Mouse (Mus musculus): ENCODE measurements around the gene Brix1. TPM values are rescaled to one million over a fixed set of nuclear protein-coding genes. Genes with fewer than 3 reads are reported as not detected.
A peak's percentile ranks its signal among the peaks of the same experiment; 100 is the strongest.

Brix1 gene
- total and polyA plus RNA-seq, 3 experiments, result 25.3 to 354 (median 93.4) TPM

- TF ChIP-seq BHLHE40 (IDR thresholded peaks at IDR 0.05; ENCODE audit: low read depth, low read length), result no peak
- peak; percentile 50; the same call in 1 of the 2 replicates for TF ChIP-seq NELFE (IDR thresholded peaks at IDR 0.05; ENCODE audit: low read depth, low read length)
- no peak for TF ChIP-seq CHD2 (IDR thresholded peaks at IDR 0.05; ENCODE audit: low read length)
- TF ChIP-seq MYC (IDR thresholded peaks at IDR 0.05; ENCODE audit: low read depth, low read length), result peak; percentile 97
- peak; percentile 85 for TF ChIP-seq MAX (IDR thresholded peaks at IDR 0.05; ENCODE audit: low read length)
- no peak for TF ChIP-seq CHD1 (IDR thresholded peaks at IDR 0.05; ENCODE audit: low read depth, low read length)
- 0 out of 2 replicates have a peak, but pooled peaks have one; percentile 19 for TF ChIP-seq TBP (conservative IDR thresholded peaks at IDR 0.05; ENCODE audit: low read depth, low read length)
- peak; percentile 67 for TF ChIP-seq SIN3A (IDR thresholded peaks at IDR 0.05; ENCODE audit: low read length)
- TF ChIP-seq ZNF384 (IDR thresholded peaks at IDR 0.05; ENCODE audit: low read depth, low read length), result no peak
- no peak for TF ChIP-seq MEF2A (IDR thresholded peaks at IDR 0.05; ENCODE audit: borderline replicate concordance, low read depth, low read length)
- peak; percentile 38; the same call in 1 of the 2 replicates for TF ChIP-seq POLR2A (IDR thresholded peaks at IDR 0.05; ENCODE audit: low read depth, low read length)
- peak; percentile 12 for TF ChIP-seq RAD21 (IDR thresholded peaks at IDR 0.05; ENCODE audit: low read depth, low read length)
- TF ChIP-seq MXI1 (IDR thresholded peaks at IDR 0.05; ENCODE audit: low read depth, low read length), result peak; percentile 80; the same call in 1 of the 2 replicates
- no peak for TF ChIP-seq EP300 (IDR thresholded peaks at IDR 0.05; ENCODE audit: low read length)
- peak in 1 of 2 experiments; percentile 55; a peak in 2 of 4 replicates for TF ChIP-seq CTCF (conservative IDR thresholded peaks at IDR 0.05 in 1 of 2, IDR thresholded peaks at IDR 0.05 in 1 of 2; ENCODE audit: low read depth in 2 of 2, low read length in 2 of 2)
- no peak for TF ChIP-seq KAT2A (IDR thresholded peaks at IDR 0.05; ENCODE audit: insufficient replicate concordance, low read length)
- no peak for TF ChIP-seq POLR2AphosphoS2 (IDR thresholded peaks at IDR 0.05; ENCODE audit: low read depth, low read length)
- no peak for TF ChIP-seq HCFC1 (IDR thresholded peaks at IDR 0.05; ENCODE audit: low read depth, low read length)
- no peak for TF ChIP-seq ELF1 (IDR thresholded peaks at IDR 0.05; ENCODE audit: low read depth, low read length)
- TF ChIP-seq PAX5 (IDR thresholded peaks at IDR 0.05; ENCODE audit: low read length), result no peak
- no peak for TF ChIP-seq ZKSCAN1 (IDR thresholded peaks at IDR 0.05; ENCODE audit: borderline replicate concordance, low read depth, low read length)
- TF ChIP-seq USF1 (IDR thresholded peaks at IDR 0.05; ENCODE audit: low read depth, low read length), result no peak
- no peak for TF ChIP-seq ETS1 (conservative IDR thresholded peaks at IDR 0.05; ENCODE audit: low read depth, low read length)
- TF ChIP-seq IRF4 (IDR thresholded peaks at IDR 0.05; ENCODE audit: low read depth, low read length), result no peak
- no peak for TF ChIP-seq TCF12 (IDR thresholded peaks at IDR 0.05; ENCODE audit: low read depth, low read length)
- no peak; the same call in 1 of the 2 replicates for TF ChIP-seq SMC3 (IDR thresholded peaks at IDR 0.05; ENCODE audit: low read depth, low read length)
- no peak for TF ChIP-seq MAFK (IDR thresholded peaks at IDR 0.05; ENCODE audit: insufficient replicate concordance, low read length)
- no peak for TF ChIP-seq JUND (conservative IDR thresholded peaks at IDR 0.05; ENCODE audit: low read depth, low read length)
- H3K4me1 ChIP-seq (ENCODE audit: control insufficient read depth in 1 of 2, insufficient read depth in 2 of 2), result peaks cover 0 to 47% of the 10 kb centered on the region in 2 experiments; a peak in 3 of 4 replicates
- peak overlapping the region; percentile 54 to 99 (median 75) for H3K4me3 ChIP-seq (replicated peaks in 1 of 3; ENCODE audit: low read depth in 2 of 3, low read length in 2 of 3, poor library complexity in 1 of 3)
- H3K27me3 ChIP-seq (replicated peaks), result no peaks in the 10 kb centered on the region
- peaks cover 48% of the 10 kb centered on the region for H3K79me2 ChIP-seq (replicated peaks; ENCODE audit: control insufficient read depth, extremely low read depth, insufficient read depth, poor library complexity, severe bottlenecking)
- peak overlapping the region; percentile 82 for H3K4me2 ChIP-seq (ENCODE audit: insufficient read depth, low read depth, poor library complexity, severe bottlenecking)
- DNase-seq (ENCODE audit: extremely low read depth), result peak; percentile 48
- H3K27ac ChIP-seq (ENCODE audit: insufficient read depth, low read depth), result no peak overlapping the region
- H3K9ac ChIP-seq (ENCODE audit: insufficient read depth, low read depth), result peak overlapping the region; percentile 86
- dilution Hi-C loops (cut with MboI; ENCODE audit: extremely low pct_ligation_motif_present, extremely low pct_unique_long_range_greater_than_20kb, low sequenced_read_pairs), result no loop called here
- H3K9me3 ChIP-seq (replicated peaks; ENCODE audit: low read length), result no peaks in the 10 kb centered on the region
- peaks cover 37 to 56% of the 10 kb centered on the region in 2 experiments for H3K36me3 ChIP-seq (replicated peaks in 1 of 2; ENCODE audit: control insufficient read depth in 1 of 2, insufficient read depth in 1 of 2, low read length in 1 of 2)
- in situ Hi-C loops (cut with MboI; ENCODE audit: low pct_ligation_motif_present, low pct_unique_long_range_greater_than_20kb, low sequenced_read_pairs), result loop anchor here (25.0 kb wide), 1 partner anchor 900 kb away; the partner anchor contains the start of gene Tars
These were observed 1.5 kb upstream of the Brix1 start for GRCm38 (mm10) chr15:10487246-10487645.
